Mouse (Mus musculus): ENCODE results near the gene Bcl6b. TPM values are rescaled to one million over a fixed set of nuclear protein-coding genes. Genes with fewer than 3 reads are reported as not detected.

Bcl6b gene
- total RNA-seq, 2 experiments from 2014 or later = 1.7 to 3.5 TPM

DNA sequence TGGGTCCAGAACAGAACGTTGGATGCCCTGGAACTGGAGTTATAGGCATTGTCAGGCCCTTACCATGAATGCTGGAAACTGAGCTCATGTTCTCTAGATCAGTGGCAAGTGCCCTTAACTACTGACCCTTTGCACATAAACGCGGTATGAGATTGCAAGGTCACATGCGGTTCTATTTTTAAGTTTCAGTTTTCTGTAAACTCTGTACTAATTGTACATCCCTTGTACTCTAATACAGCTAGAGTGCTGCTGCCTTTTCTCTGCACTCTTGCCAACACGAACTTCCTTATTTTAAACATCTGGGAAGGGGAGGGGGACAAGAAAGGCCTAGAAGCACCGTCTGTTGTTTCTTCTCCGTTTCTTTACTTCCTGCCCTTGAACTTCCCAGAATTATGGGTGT lies 44.5 kb downstream of the Bcl6b start:
- no peak for DNase-seq (ENCODE audit: extremely low spot score in 1 of 2, low spot score in 2 of 2)
- no peak overlapping the region for H3K4me3 ChIP-seq
- TF ChIP-seq CTCF (IDR thresholded peaks at IDR 0.05) = no peak
- intact Hi-C loops (cut with DNase I) = no loop called here
- no peak overlapping the region for H3K27ac ChIP-seq

DNA sequence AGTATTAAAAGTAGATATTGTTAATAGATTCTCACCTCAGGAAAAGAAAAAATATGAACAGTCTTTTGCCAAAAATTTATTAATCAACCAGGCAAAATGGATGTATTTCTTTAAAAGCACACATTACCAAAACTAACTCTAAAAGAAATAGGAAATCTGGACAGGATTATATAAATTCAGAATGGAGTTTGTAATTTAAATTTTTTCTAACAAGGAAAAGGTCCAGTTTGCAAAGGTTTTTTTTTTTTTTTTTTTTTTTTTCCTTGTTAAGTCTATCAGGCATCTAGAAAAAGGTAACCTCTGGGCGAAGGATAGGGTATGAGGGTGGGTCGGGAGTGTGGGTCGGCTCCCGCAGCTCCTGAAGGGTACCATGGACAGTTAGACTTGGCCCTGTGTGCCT lies 49.1 kb downstream of the Bcl6b start:
- Histone ChIP-seq H3K27ac (no peak overlapping the region), H3K4me3 (no peak overlapping the region)
- no peak for TF ChIP-seq CTCF (IDR thresholded peaks at IDR 0.05)
- intact Hi-C loops (cut with DNase I) = no loop called here
- no peak for DNase-seq (ENCODE audit: extremely low spot score in 1 of 2, low spot score in 2 of 2)

DNA sequence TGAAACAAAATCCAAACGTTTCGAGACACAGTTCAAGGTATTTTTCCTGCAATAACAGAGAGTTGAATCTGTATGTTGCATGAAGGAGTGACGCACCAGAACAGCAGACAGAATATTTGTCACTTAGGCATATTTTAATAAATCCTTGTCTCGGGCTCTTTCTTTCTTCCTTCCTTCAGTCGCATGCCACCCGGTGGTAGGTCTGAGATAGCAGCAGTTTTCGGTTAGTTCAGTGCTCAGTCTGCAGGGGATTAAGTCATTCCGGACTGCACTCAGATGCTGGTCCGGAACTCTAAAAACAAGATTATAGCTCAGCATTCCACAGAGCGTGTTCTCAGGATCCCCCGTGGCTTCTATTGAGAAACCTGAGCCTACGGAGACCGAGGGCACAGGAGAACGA lies 50.2 kb downstream of the Bcl6b start:
- peak; percentile 65 for TF ChIP-seq CTCF (IDR thresholded peaks at IDR 0.05)
- Histone ChIP-seq H3K4me3 (no peak overlapping the region), H3K27ac (no peak overlapping the region)
- intact Hi-C loops (cut with DNase I) = loop anchor here (2.0 kb wide), 1 partner anchor 105 kb away; no protein-coding TSS in a partner anchor
- DNase-seq (ENCODE audit: extremely low spot score in 1 of 2, low spot score in 2 of 2) = no peak

DNA sequence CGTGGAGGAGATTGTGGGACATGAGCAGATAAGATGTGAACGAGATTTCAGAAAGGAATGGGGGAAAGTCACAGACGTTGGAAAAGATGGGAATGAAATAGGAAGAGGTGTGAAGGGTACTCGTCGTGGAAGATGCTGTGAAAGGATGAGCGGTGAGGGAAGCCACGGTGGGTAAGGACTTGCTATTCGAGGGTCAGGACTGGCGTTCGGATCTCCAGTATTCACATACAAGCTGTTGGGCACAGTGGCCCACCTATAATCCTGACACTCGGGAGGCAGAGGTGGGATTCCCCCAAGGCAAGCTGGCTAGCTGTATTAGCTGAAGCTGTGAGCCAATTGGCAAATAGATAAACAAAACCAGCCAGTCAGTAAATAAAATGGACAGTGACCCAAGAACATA lies 50.8 kb downstream of the Bcl6b start:
- TF ChIP-seq CTCF (IDR thresholded peaks at IDR 0.05) = no peak
- DNase-seq (ENCODE audit: extremely low spot score in 1 of 2, low spot score in 2 of 2) = no peak
- Histone ChIP-seq H3K27ac (no peak overlapping the region), H3K4me3 (no peak overlapping the region)
- intact Hi-C loops (cut with DNase I) = loop anchor here (2.0 kb wide), 1 partner anchor 104 kb away; no protein-coding TSS in a partner anchor

GRCm38 (mm10) chr11:70178311-70178710 lies 51.3 kb downstream of the Bcl6b start:
- H3K4me3 ChIP-seq = no peak overlapping the region
- no peak for TF ChIP-seq CTCF (IDR thresholded peaks at IDR 0.05)
- intact Hi-C loops (cut with DNase I) = loop anchor here (2.0 kb wide), 1 partner anchor 104 kb away; no protein-coding TSS in a partner anchor
- no peak for DNase-seq (ENCODE audit: extremely low spot score in 1 of 2, low spot score in 2 of 2)
- H3K27ac ChIP-seq = no peak overlapping the region

DNA sequence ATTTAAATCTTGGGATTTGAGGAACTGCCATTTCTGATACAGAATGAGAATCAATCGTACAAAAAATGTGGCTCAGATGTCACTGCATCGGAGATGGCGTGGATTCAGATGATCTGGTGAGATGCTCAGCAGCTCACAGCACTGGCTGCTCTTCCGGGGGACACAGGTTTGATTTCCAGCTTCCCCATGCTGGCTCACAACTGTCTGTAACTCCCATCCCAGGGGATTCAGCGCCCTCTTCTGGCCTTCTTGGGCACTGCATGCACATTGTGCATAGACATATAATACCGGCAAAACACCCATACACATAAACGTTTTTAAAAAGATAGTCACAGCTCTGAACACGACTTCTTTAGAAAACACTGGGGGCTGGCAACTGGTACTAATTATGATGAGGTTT lies 52.0 kb downstream of the Bcl6b start:
- intact Hi-C loops (cut with DNase I) = loop anchor here (2.0 kb wide), 1 partner anchor 103 kb away; no protein-coding TSS in a partner anchor
- Histone ChIP-seq H3K27ac (no peak overlapping the region), H3K4me3 (no peak overlapping the region)
- no peak for DNase-seq (ENCODE audit: extremely low spot score in 1 of 2, low spot score in 2 of 2)
- peak; percentile 32 for TF ChIP-seq CTCF (IDR thresholded peaks at IDR 0.05)

GRCm38 (mm10) chr11:70174491-70174890 lies 55.1 kb downstream of the Bcl6b start:
- Histone ChIP-seq H3K27ac (no peak overlapping the region), H3K4me3 (no peak overlapping the region)
- TF ChIP-seq CTCF (IDR thresholded peaks at IDR 0.05) = no peak
- no peak for DNase-seq (ENCODE audit: extremely low spot score in 1 of 2, low spot score in 2 of 2)
- intact Hi-C loops (cut with DNase I) = no loop called here

Small RNA genes lying within 50 kb of the gene (microRNA-seq; reads per million reads assigned to microRNA genes)
- gene Mir195a = 788 to 1,116 reads per million in 2 experiments
- 0 reads per million in 2 experiments for gene Mir497
- gene Mir497b = 0 reads per million in 2 experiments

Other genes with a start within 250 kb of the Bcl6b start
- gene Ctdnep1, start 248.6 kb downstream of the Bcl6b start, total RNA-seq (2021) = 100 to 1,000 TPM; 116 to 124 TPM
- gene Elp5, start 247.3 kb downstream of the Bcl6b start, total RNA-seq (2021) = 10 to 100 TPM; 90.9 to 93.8 TPM
- 100 to 1,000 TPM; 209 to 215 TPM for gene Gabarap, start 238.7 kb downstream of the Bcl6b start, total RNA-seq (2021)
- 10 to 100 TPM; 44.3 to 48.9 TPM for gene Phf23, start 234.0 kb downstream of the Bcl6b start, total RNA-seq (2021)
- 10 to 100 TPM; 32.6 to 32.9 TPM for gene Dvl2, start 229.2 kb downstream of the Bcl6b start, total RNA-seq (2021)
- 10 to 100 TPM; 59.4 to 62.5 TPM for gene Acadvl, start 214.4 kb downstream of the Bcl6b start, total RNA-seq (2021)
- 100 to 1,000 TPM; 818 to 875 TPM for gene Dlg4, start 212.9 kb downstream of the Bcl6b start, total RNA-seq (2021)
- gene Asgr1, start 175.7 kb downstream of the Bcl6b start, total RNA-seq (2021) = 1 to 10 TPM; 1.8 to 2.1 TPM
- not detected for gene Asgr2, start 137.2 kb downstream of the Bcl6b start, total RNA-seq (2021)
- under 1 TPM; 0.81 to 0.94 TPM for gene Mgl2, start 99.5 kb downstream of the Bcl6b start, total RNA-seq (2021)
- 1 to 10 TPM; 2.2 TPM for gene Clec10a, start 73.6 kb downstream of the Bcl6b start, total RNA-seq (2021)
- gene Slc16a11, start 17.0 kb downstream of the Bcl6b start, total RNA-seq (2021) = 10 to 100 TPM; 35.7 to 36.9 TPM
- 10 to 100 TPM in 1 of 2 experiments, 1 to 10 TPM in 1; 7.5 to 10.5 TPM for gene Slc16a13, start 8.7 kb downstream of the Bcl6b start, total RNA-seq (2021)
- 10 to 100 TPM; 45.5 to 51.2 TPM for gene 0610010K14Rik, start 8.1 kb upstream of the Bcl6b start, total RNA-seq (2021)
- gene Gm21988, start 10.0 kb upstream of the Bcl6b start, total RNA-seq (2021) = 1 to 10 TPM; 4.9 to 5.3 TPM
- gene Rnasek, start 10.0 kb upstream of the Bcl6b start, total RNA-seq (2021) = 100 to 1,000 TPM; 241 to 270 TPM
- under 1 TPM; 0.16 to 0.19 TPM for gene Alox12, start 25.6 kb upstream of the Bcl6b start, total RNA-seq (2021)
- gene Alox12e, start 92.8 kb upstream of the Bcl6b start, total RNA-seq (2021) = under 1 TPM in 1 of 2 experiments, not detected in 1; 0.33 TPM
- gene Alox15, start 122.2 kb upstream of the Bcl6b start, total RNA-seq (2021) = not detected
- gene Pelp1, start 180.2 kb upstream of the Bcl6b start, total RNA-seq (2021) = 10 to 100 TPM; 34.6 to 36.2 TPM
- gene Arrb2, start 202.8 kb upstream of the Bcl6b start, total RNA-seq (2021) = 10 to 100 TPM; 74.3 to 86.0 TPM
- gene Med11, start 222.1 kb upstream of the Bcl6b start, total RNA-seq (2021) = 10 to 100 TPM; 13.2 to 14.8 TPM
- gene Zmynd15, start 229.6 kb upstream of the Bcl6b start, total RNA-seq (2021) = under 1 TPM; 0.36 to 0.44 TPM
- 1 to 10 TPM; 1.2 to 1.4 TPM for gene Cxcl16, start 230.2 kb upstream of the Bcl6b start, total RNA-seq (2021)

Data from left cerebral cortex, adult 2 months (tissue).